Mouse (Mus musculus) brain, embryonic 14.5 days (tissue): ENCODE measurements around the gene Slc22a2.

Experiments used
- CTCF ChIP-seq: fragments of 200-500 bp; IDR thresholded peaks from 2 replicates; pipeline ENCODE4 v1.5.1; 2012; ENCODE audit warnings: inconsistent platforms, mild to moderate bottlenecking, moderate library complexity, borderline replicate concordance; ENCODE audit not compliant: insufficient read depth, insufficient read length; ENCODE audit errors: extremely low read depth
- POLR2A ChIP-seq: fragments of 200-500 bp; IDR thresholded peaks from 2 replicates; pipeline ENCODE4 v1.6.1; 2012; ENCODE audit warnings: mild to moderate bottlenecking, inconsistent platforms, borderline replicate concordance; ENCODE audit not compliant: poor library complexity, insufficient read depth, insufficient read length, severe bottlenecking; ENCODE audit errors: extremely low read depth

- TF ChIP-seq CTCF: no peak
- TF ChIP-seq POLR2A: no peak
Observed at GRCm38 (mm10) chr17:12595846-12596515, 12.0 kb downstream of the Slc22a2 start.
